Mouse (Mus musculus) small intestine, adult 2 months (tissue): Measurements from ENCODE around the gene Sema5a.

Experiments
- CTCF ChIP-seq: fragments of 200-500 bp; IDR thresholded peaks from 2 replicates; pipeline ENCODE4 v1.5.1; 2012; ENCODE audit warnings: low read depth, mild to moderate bottlenecking, control low read depth, inconsistent platforms, low read length, moderate library complexity, mixed read lengths; ENCODE audit not compliant: insufficient replicate concordance, insufficient read length; ENCODE audit errors: extremely low read depth
- POLR2A ChIP-seq: fragments of 200-500 bp; IDR thresholded peaks from 2 replicates; pipeline ENCODE4 v1.6.1; 2012; ENCODE audit warnings: low read depth, mild to moderate bottlenecking, control low read depth, inconsistent platforms, low read length, moderate library complexity

DNA sequence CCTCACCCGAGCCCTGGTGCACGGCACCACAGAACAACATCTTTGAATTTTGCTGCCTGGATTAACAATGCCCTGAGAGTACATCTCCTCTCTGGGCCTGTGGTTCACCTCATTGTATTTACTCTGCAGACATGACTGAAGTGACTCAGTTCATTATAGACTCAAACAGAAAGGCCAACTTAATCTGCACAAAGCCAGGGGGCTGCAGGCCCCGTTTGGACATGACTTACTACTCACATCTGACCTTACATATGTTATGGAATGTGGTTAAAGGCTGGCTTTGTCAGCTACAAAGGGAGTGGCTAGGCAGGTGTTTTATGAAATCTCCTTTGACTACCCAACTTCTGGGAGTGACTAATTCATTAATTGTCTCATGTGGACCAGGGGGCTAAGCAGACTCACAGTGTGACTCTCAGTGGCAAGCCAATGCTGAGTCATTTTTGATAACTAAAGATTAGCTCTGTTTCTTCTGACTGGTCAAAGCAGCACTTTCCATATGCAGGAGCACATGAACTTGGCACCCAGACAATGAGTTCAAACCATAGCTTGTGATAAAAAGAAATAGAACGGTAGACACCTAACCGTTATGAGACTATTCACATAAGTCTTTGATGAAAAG is 157.4 kb downstream of the Sema5a start:
- no peak for TF ChIP-seq POLR2A
- no peak for TF ChIP-seq CTCF
